Mouse (Mus musculus): Measurements from ENCODE around the gene Sf3a3. TPM values are rescaled to one million over a fixed set of nuclear protein-coding genes. Genes with fewer than 3 reads are reported as not detected.
A peak's percentile ranks its signal among the peaks of the same experiment; 100 is the strongest.
"Not testable (repeated sequence)": the region's sequence is repeated elsewhere in the genome, so short reads cannot be mapped to it uniquely, and the experiment has no call there.

Gene Sf3a3
- total and polyA plus RNA-seq, 2 experiments, result 6.6 to 12.1 TPM

- no peak for DNase-seq (ENCODE audit: extremely low read depth, low read depth, low spot score)
- H3K27me3 ChIP-seq (ENCODE audit: control insufficient read depth, insufficient read depth, low read length), result peaks cover 1% of the 10 kb centered on the region; the same call in 1 of the 2 replicates
- no peaks in the 10 kb centered on the region for H3K36me3 ChIP-seq (ENCODE audit: control insufficient read depth, insufficient read depth, low read length)
- H3K79me2 ChIP-seq (ENCODE audit: control insufficient read depth, insufficient read depth, low read length), result no peaks in the 10 kb centered on the region
- peak overlapping the region; percentile 55 for H3K27ac ChIP-seq (replicated peaks; ENCODE audit: insufficient read depth, low read depth, low read length)
- peaks cover 15% of the 10 kb centered on the region for H3K4me1 ChIP-seq (ENCODE audit: control insufficient read depth, insufficient read depth, low read length)
- H3K9ac ChIP-seq (ENCODE audit: low read depth, low read length), result peak overlapping the region; percentile 28; the same call in 1 of the 2 replicates
- H3K4me3 ChIP-seq (ENCODE audit: insufficient read depth, low read depth, low read length), result no peak overlapping the region
- 84% methylated on average over 23 of the region's 23 CpGs for WGBS
- no peak for TF ChIP-seq POLR2A (IDR thresholded peaks at IDR 0.05; ENCODE audit: extremely low read depth, insufficient read depth, low read length)
- no peak for TF ChIP-seq CTCF (IDR thresholded peaks at IDR 0.05; ENCODE audit: low read depth, low read length)
Measured at GRCm38 (mm10) chr4:124705661-124706269, 8.8 kb upstream of the Sf3a3 start.

- WGBS, result 92% methylated on average over 25 of the region's 25 CpGs
- H3K27ac ChIP-seq (replicated peaks; ENCODE audit: insufficient read depth, low read depth, low read length); DNase-seq (ENCODE audit: extremely low read depth, low read depth, low spot score); H3K27me3 ChIP-seq (ENCODE audit: control insufficient read depth, insufficient read depth, low read length); H3K4me3 ChIP-seq (ENCODE audit: insufficient read depth, low read depth, low read length); H3K9ac ChIP-seq (ENCODE audit: low read depth, low read length); H3K36me3 ChIP-seq (ENCODE audit: control insufficient read depth, insufficient read depth, low read length); H3K79me2 ChIP-seq (ENCODE audit: control insufficient read depth, insufficient read depth, low read length): not testable (repeated sequence)
- H3K4me1 ChIP-seq (ENCODE audit: control insufficient read depth, insufficient read depth, low read length), result peaks cover 15% of the 10 kb centered on the region
Measured at GRCm38 (mm10) chr4:124707381-124708199, 7.0 kb upstream of the Sf3a3 start.

GRCm38 (mm10) chr4:124708200-124708517 lies 6.4 kb upstream of the Sf3a3 start:
- 20% methylated on average over 1 of the region's 1 CpGs for WGBS
- H3K4me1 ChIP-seq (ENCODE audit: control insufficient read depth, insufficient read depth, low read length), result peaks cover 15% of the 10 kb centered on the region
- peak overlapping the region; percentile 80; the same call in 1 of the 2 replicates for H3K9ac ChIP-seq (ENCODE audit: low read depth, low read length)
- H3K4me3 ChIP-seq (ENCODE audit: insufficient read depth, low read depth, low read length), result peak overlapping the region; percentile 72
- H3K79me2 ChIP-seq (ENCODE audit: control insufficient read depth, insufficient read depth, low read length); H3K36me3 ChIP-seq (ENCODE audit: control insufficient read depth, insufficient read depth, low read length); DNase-seq (ENCODE audit: extremely low read depth, low read depth, low spot score); H3K27me3 ChIP-seq (ENCODE audit: control insufficient read depth, insufficient read depth, low read length): not testable (repeated sequence)
- H3K27ac ChIP-seq (replicated peaks; ENCODE audit: insufficient read depth, low read depth, low read length), result peak overlapping the region; percentile 93

- H3K79me2 ChIP-seq (ENCODE audit: control insufficient read depth, insufficient read depth, low read length), result no peaks in the 10 kb centered on the region
- peak; percentile 86 for DNase-seq (ENCODE audit: extremely low read depth, low read depth, low spot score)
- no peak for TF ChIP-seq CTCF (IDR thresholded peaks at IDR 0.05; ENCODE audit: low read depth, low read length)
- TF ChIP-seq POLR2A (IDR thresholded peaks at IDR 0.05; ENCODE audit: extremely low read depth, insufficient read depth, low read length), result peak; percentile 85
- peak overlapping the region; percentile 72 for H3K4me3 ChIP-seq (ENCODE audit: insufficient read depth, low read depth, low read length)
- peak overlapping the region; percentile 95 for H3K27ac ChIP-seq (replicated peaks; ENCODE audit: insufficient read depth, low read depth, low read length)
- no peaks in the 10 kb centered on the region for H3K27me3 ChIP-seq (ENCODE audit: control insufficient read depth, insufficient read depth, low read length)
- WGBS, result under 1% methylated on average over 41 of the region's 41 CpGs
- peaks cover 15% of the 10 kb centered on the region for H3K4me1 ChIP-seq (ENCODE audit: control insufficient read depth, insufficient read depth, low read length)
- no peaks in the 10 kb centered on the region for H3K36me3 ChIP-seq (ENCODE audit: control insufficient read depth, insufficient read depth, low read length)
- peak overlapping the region; percentile 80 for H3K9ac ChIP-seq (ENCODE audit: low read depth, low read length)
Measured at GRCm38 (mm10) chr4:124708518-124709477, 5.8 kb upstream of the Sf3a3 start.

- DNase-seq (ENCODE audit: extremely low read depth, low read depth, low spot score), result peak; percentile 90
- Histone ChIP-seq H3K4me3 (ENCODE audit: insufficient read depth, low read depth, low read length) (peak overlapping the region; percentile 19), H3K4me1 (ENCODE audit: control insufficient read depth, insufficient read depth, low read length) (peaks cover 12% of the 10 kb centered on the region), H3K9ac (ENCODE audit: low read depth, low read length) (peak overlapping the region; percentile 30), H3K79me2 (ENCODE audit: control insufficient read depth, insufficient read depth, low read length) (0 out of 2 replicates have a peak, but pooled peaks cover 2% of the 10 kb centered on the region), H3K36me3 (ENCODE audit: control insufficient read depth, insufficient read depth, low read length) (no peaks in the 10 kb centered on the region), H3K27me3 (ENCODE audit: control insufficient read depth, insufficient read depth, low read length) (no peaks in the 10 kb centered on the region), H3K27ac (replicated peaks; ENCODE audit: insufficient read depth, low read depth, low read length) (peak overlapping the region; percentile 95)
- TF ChIP-seq POLR2A (IDR thresholded peaks at IDR 0.05; ENCODE audit: extremely low read depth, insufficient read depth, low read length), result no peak
- no peak for TF ChIP-seq CTCF (IDR thresholded peaks at IDR 0.05; ENCODE audit: low read depth, low read length)
- WGBS, result under 1% methylated on average over 18 of the region's 18 CpGs
Measured at GRCm38 (mm10) chr4:124709961-124710446, 4.6 kb upstream of the Sf3a3 start.

All from liver, adult 2 months (tissue).